In genomic region chr1:93342648-93343503, GRCm38 (mm10) we compare ENCODE assay signal across 8 mouse cellular contexts. TPM values are rescaled to one million over a fixed set of nuclear protein-coding genes. Genes with fewer than 3 reads are reported as not detected.
DNase-seq lines count a peak whose midpoint lies in the region; ATAC-seq and TF ChIP-seq lines count a peak whose summit lies in the region.

TSS of gene Ppp1r7 (plus strand) at chr1:93342854.
TSS of gene Pask (minus strand) at chr1:93343482.

- H3K4me1 ChIP-seq in MEL (ENCODE audit: control insufficient read depth in 1 of 2, insufficient read depth in 2 of 2, low read length in 2 of 2): peaks cover 6 to 14% of the 10 kb centered on the region in 2 experiments; a peak in 3 of 4 replicates
- H3K4me1 ChIP-seq in cerebellum, adult 2 months (ENCODE audit: control insufficient read depth, insufficient read depth, low read length): peaks cover 6% of the 10 kb centered on the region; the same call in 1 of the 2 replicates
- peaks cover 10% of the 10 kb centered on the region; the same call in 1 of the 2 replicates for H3K4me1 ChIP-seq in forebrain, postnatal 0 days (ENCODE audit: insufficient read depth)
- H3K4me1 ChIP-seq in lung, embryonic 15.5 days: peaks cover 21% of the 10 kb centered on the region

- H3K9me3 ChIP-seq in MEL (replicated peaks; ENCODE audit: insufficient read depth, low read length): no peaks in the 10 kb centered on the region
- H3K9me3 ChIP-seq in forebrain, postnatal 0 days (ENCODE audit: low read length): no peaks in the 10 kb centered on the region
- H3K9me3 ChIP-seq in lung, embryonic 15.5 days: no peaks in the 10 kb centered on the region

- peak within 1 kb of the TSS; percentile 74 to 84 for H3K4me3 ChIP-seq in MEL (ENCODE audit: control insufficient read depth in 1 of 2, insufficient read depth in 1 of 2, low read depth in 2 of 2, low read length in 2 of 2)
- peak within 1 kb of the TSS; percentile 94 for H3K4me3 ChIP-seq in cerebellum, adult 2 months (replicated peaks; ENCODE audit: insufficient read depth, low read depth, low read length)
- H3K4me3 ChIP-seq in forebrain, postnatal 0 days (ENCODE audit: low read depth, low read length): peak within 1 kb of the TSS; percentile 69
- H3K4me3 ChIP-seq in lung, embryonic 15.5 days: peak within 1 kb of the TSS; percentile 70

- peak; percentile 47 to 59; a peak in 2 of 4 replicates for TF ChIP-seq POLR2A in MEL (IDR thresholded peaks at IDR 0.05; ENCODE audit: control insufficient read depth in 1 of 2, insufficient read depth in 1 of 2, low read depth in 1 of 2, low read length in 2 of 2, poor library complexity in 1 of 2)
- TF ChIP-seq POLR2A in cerebellum, adult 2 months (IDR thresholded peaks at IDR 0.05; ENCODE audit: borderline replicate concordance, insufficient read depth, low read length): no peak

- no peaks in the 10 kb centered on the region for H3K27me3 ChIP-seq in MEL (ENCODE audit: control insufficient read depth in 1 of 2, insufficient read depth in 2 of 2, low read length in 2 of 2)
- H3K27me3 ChIP-seq in cerebellum, adult 2 months (ENCODE audit: control insufficient read depth, insufficient read depth, low read length): no peaks in the 10 kb centered on the region
- H3K27me3 ChIP-seq in forebrain, postnatal 0 days (ENCODE audit: insufficient read depth, low read length): no peaks in the 10 kb centered on the region
- H3K27me3 ChIP-seq in lung, embryonic 15.5 days: no peaks in the 10 kb centered on the region

- H3K27ac ChIP-seq in MEL (ENCODE audit: control insufficient read depth, low read depth, low read length): peak within 1 kb of the TSS; percentile 72
- H3K27ac ChIP-seq in cerebellum, adult 2 months (ENCODE audit: insufficient read depth, low read length): 0 out of 2 replicates have a peak within 1 kb of the TSS, but pooled peaks have one; percentile 6
- H3K27ac ChIP-seq in forebrain, postnatal 0 days (ENCODE audit: low read depth, low read length): peak within 1 kb of the TSS; percentile 58
- H3K27ac ChIP-seq in lung, embryonic 15.5 days: peak within 1 kb of the TSS; percentile 63

- WGBS in cerebellum, adult 2 months: under 1% methylated on average over 63 of the region's 63 CpGs
- WGBS in forebrain, postnatal 0 days: 2% methylated on average over 63 of the region's 63 CpGs
- WGBS in lung, embryonic 15.5 days: under 1% methylated on average over 63 of the region's 63 CpGs

- peak; percentile 94 for ATAC-seq in forebrain, postnatal 0 days
- ATAC-seq in lung, embryonic 15.5 days (ENCODE audit: borderline replicate concordance, extremely low read depth, low FRiP score, low TSS enrichment): peak; percentile 97

- no peak for TF ChIP-seq CTCF in MEL (IDR thresholded peaks at IDR 0.05 in 2 of 3, conservative IDR thresholded peaks at IDR 0.05 in 1 of 3; ENCODE audit: control insufficient read depth in 1 of 3, insufficient read depth in 1 of 3, low read depth in 2 of 3, low read length in 3 of 3, poor library complexity in 1 of 3, severe bottlenecking in 1 of 3)
- no peak for TF ChIP-seq CTCF in cerebellum, adult 2 months (IDR thresholded peaks at IDR 0.05; ENCODE audit: borderline replicate concordance, insufficient read depth, low read depth, low read length)
- TF ChIP-seq CTCF in forebrain, postnatal 0 days (IDR thresholded peaks at IDR 0.05; ENCODE audit: low read depth): no peak

- peak within 1 kb of the TSS; percentile 95 for H3K4me2 ChIP-seq in forebrain, postnatal 0 days (ENCODE audit: low read depth)
- peak within 1 kb of the TSS; percentile 88 for H3K4me2 ChIP-seq in lung, embryonic 15.5 days

- H3K36me3 ChIP-seq in MEL (ENCODE audit: control insufficient read depth in 1 of 2, insufficient read depth in 2 of 2, low read length in 2 of 2): peaks cover 7 to 22% of the 10 kb centered on the region in 2 experiments
- peaks cover 5% of the 10 kb centered on the region; the same call in 1 of the 2 replicates for H3K36me3 ChIP-seq in forebrain, postnatal 0 days (ENCODE audit: insufficient read depth)
- peaks cover 4% of the 10 kb centered on the region; the same call in 1 of the 2 replicates for H3K36me3 ChIP-seq in lung, embryonic 15.5 days

- peak within 1 kb of the TSS; percentile 89 for H3K9ac ChIP-seq in MEL (ENCODE audit: control insufficient read depth, low read depth, low read length, poor library complexity, severe bottlenecking)
- H3K9ac ChIP-seq in forebrain, postnatal 0 days: peak within 1 kb of the TSS; percentile 63
- peak within 1 kb of the TSS; percentile 74 for H3K9ac ChIP-seq in lung, embryonic 15.5 days

- TF ChIP-seq RAD21 in MEL (IDR thresholded peaks at IDR 0.05; ENCODE audit: low read depth, low read length): no peak

- DNase-seq in MEL (ENCODE audit: low read depth, low spot score): peak; percentile 100
- DNase-seq in cerebellum, adult 2 months: peak; percentile 94 to 97
- DNase-seq in forebrain, postnatal 0 days: peak; percentile 97
- peak; percentile 95 for DNase-seq in heart, postnatal 4 days
- peak; percentile 95 for DNase-seq in layer of hippocampus, adult 8-10 months (ENCODE audit: low spot score in 2 of 2)
- DNase-seq in ovary, adult 18-20 months (ENCODE audit: low spot score): peak; percentile 92
- peak; percentile 96 for DNase-seq in thymus, postnatal 0 days (ENCODE audit: low spot score)

- TF ChIP-seq EP300 in MEL (IDR thresholded peaks at IDR 0.05; ENCODE audit: low read depth in 1 of 2, low read length in 2 of 2): no peak

- peaks cover 35% of the 10 kb centered on the region for H3K79me2 ChIP-seq in MEL (ENCODE audit: control insufficient read depth, insufficient read depth, low read length, poor library complexity)

TF ChIP-seq in MEL, 35 proteins besides CTCF, POLR2A, EP300 and RAD21:
- TF ChIP-seq ETS1 (IDR thresholded peaks at IDR 0.05; ENCODE audit: low read depth, low read length): peak; percentile 55; the same call in 1 of the 2 replicates
- TF ChIP-seq USF2 (IDR thresholded peaks at IDR 0.05; ENCODE audit: borderline replicate concordance in 1 of 2, insufficient read depth in 1 of 2, low read depth in 1 of 2, low read length in 2 of 2): no peak
- no peak for TF ChIP-seq ZNF384 (IDR thresholded peaks at IDR 0.05; ENCODE audit: low read depth, low read length)
- no peak for TF ChIP-seq UBTF (IDR thresholded peaks at IDR 0.05; ENCODE audit: borderline replicate concordance, insufficient read depth, low read depth, low read length)
- TF ChIP-seq KAT2A (conservative IDR thresholded peaks at IDR 0.05; ENCODE audit: low read depth, low read length): peak; percentile 56; the same call in 1 of the 2 replicates
- peak; percentile 70 for TF ChIP-seq MAX (IDR thresholded peaks at IDR 0.05; ENCODE audit: low read length)
- TF ChIP-seq E2F4 (IDR thresholded peaks at IDR 0.05; ENCODE audit: borderline replicate concordance, low read depth, low read length): peak; percentile 99
- no peak for TF ChIP-seq ZC3H11A (IDR thresholded peaks at IDR 0.05; ENCODE audit: low read depth, low read length)
- TF ChIP-seq NRF1 (IDR thresholded peaks at IDR 0.05; ENCODE audit: insufficient read depth, low read depth, low read length, poor library complexity, severe bottlenecking): peak; percentile 65
- TF ChIP-seq TCF12 (IDR thresholded peaks at IDR 0.05; ENCODE audit: low read depth, low read length): peak; percentile 25; the same call in 1 of the 2 replicates
- TF ChIP-seq MXI1 (IDR thresholded peaks at IDR 0.05; ENCODE audit: low read depth, low read length): peak; percentile 97
- TF ChIP-seq ZMIZ1 (IDR thresholded peaks at IDR 0.05; ENCODE audit: low read depth, low read length): 0 out of 2 replicates have a peak, but pooled peaks have one; percentile 44
- TF ChIP-seq SIN3A (IDR thresholded peaks at IDR 0.05; ENCODE audit: low read length): peak; percentile 100
- TF ChIP-seq ELF1 (IDR thresholded peaks at IDR 0.05; ENCODE audit: low read depth, low read length): peak; percentile 61; the same call in 1 of the 2 replicates
- peak; percentile 92 for TF ChIP-seq HCFC1 (IDR thresholded peaks at IDR 0.05; ENCODE audit: low read depth, low read length)
- no peak for TF ChIP-seq BHLHE40 (IDR thresholded peaks at IDR 0.05; ENCODE audit: borderline replicate concordance, low read depth, low read length)
- peak; percentile 60; the same call in 1 of the 2 replicates for TF ChIP-seq NELFE (IDR thresholded peaks at IDR 0.05; ENCODE audit: low read depth, low read length)
- 0 out of 2 replicates have a peak, but pooled peaks have one; percentile 20 for TF ChIP-seq MYC (IDR thresholded peaks at IDR 0.05; ENCODE audit: low read depth, low read length)
- TF ChIP-seq TBP (IDR thresholded peaks at IDR 0.05; ENCODE audit: low read depth, low read length): peak; percentile 66
- TF ChIP-seq MAZ (IDR thresholded peaks at IDR 0.05; ENCODE audit: low read depth, low read length): peak; percentile 90

RNA-seq across cellular contexts. Expression of gene Ppp1r7, which starts in this region (rescaled TPM):
- 32.4 and 36.6 TPM in 2 replicates for total RNA-seq in MEL (2012; rRNA removed)
- polyA plus RNA-seq in MEL (2012; ENCODE audit: insufficient read depth in 1 of 2, insufficient read length in 2 of 2, low read depth in 1 of 2, low replicate concordance in 2 of 2, missing spikeins in 1 of 2): 100 to 1,000 TPM in 1 of 2 experiments, 10 to 100 TPM in 1; 74.9 to 131 TPM
- polyA plus RNA-seq in cerebellum, adult 2 months (2012; rRNA removed): 22.4 and 23.4 TPM in 2 replicates
- total RNA-seq in forebrain, postnatal 0 days (2014; rRNA removed): 13.9 and 16.0 TPM in 2 replicates
- 48.2 and 62.0 TPM in 2 replicates for polyA plus RNA-seq in forebrain, postnatal 0 days (2015; fragmentation: Nextera tagmentation; extraction: Ambion mirVana)
- total RNA-seq in heart, postnatal 4 days (2021): 10 to 100 TPM; 30.5 to 34.9 TPM
- 10 to 100 TPM; 75.5 to 85.2 (median 78.7) TPM for total RNA-seq in layer of hippocampus, adult 8-10 months (2022)
- 63.3 and 70.5 TPM in 2 replicates for polyA plus RNA-seq in lung, embryonic 15.5 days (2015; fragmentation: Nextera tagmentation; extraction: Ambion mirVana)
- 59.0 and 63.3 TPM in 2 replicates for polyA plus RNA-seq in thymus, postnatal 0 days (2015; fragmentation: Nextera tagmentation; extraction: Ambion mirVana)

RNA-seq across cellular contexts. Expression of gene Pask, which starts in this region (rescaled TPM):
- 17.4 and 22.5 TPM in 2 replicates for total RNA-seq in MEL (2012; rRNA removed)
- 10 to 100 TPM in 1 of 2 experiments, not detected in 1; 19.0 TPM for polyA plus RNA-seq in MEL (2012; ENCODE audit: insufficient read depth in 1 of 2, insufficient read length in 2 of 2, low read depth in 1 of 2, low replicate concordance in 2 of 2, missing spikeins in 1 of 2)
- 4.5 and 5.5 TPM in 2 replicates for polyA plus RNA-seq in cerebellum, adult 2 months (2012; rRNA removed)
- 6.5 and 14.1 TPM in 2 replicates for total RNA-seq in forebrain, postnatal 0 days (2014; rRNA removed)
- polyA plus RNA-seq in forebrain, postnatal 0 days (2015; fragmentation: Nextera tagmentation; extraction: Ambion mirVana): 2.2 and 3.1 TPM in 2 replicates
- total RNA-seq in heart, postnatal 4 days (2021): 1 to 10 TPM; 7.9 to 8.6 TPM
- total RNA-seq in layer of hippocampus, adult 8-10 months (2022): 1 to 10 TPM; 3.7 to 9.8 (median 4.4) TPM
- 16.4 and 17.8 TPM in 2 replicates for polyA plus RNA-seq in lung, embryonic 15.5 days (2015; fragmentation: Nextera tagmentation; extraction: Ambion mirVana)
- 7.3 and 8.6 TPM in 2 replicates for polyA plus RNA-seq in thymus, postnatal 0 days (2015; fragmentation: Nextera tagmentation; extraction: Ambion mirVana)

Comparison
In these comparisons a context has a peak if more than half of its experiments do, and no peak if none do; other contexts are left out.
1. Peak in every context shown above with its lines: DNase-seq, ATAC-seq, H3K4me3 ChIP-seq and H3K27ac ChIP-seq.
2. H3K27ac ChIP-seq: peak in every context shown above with its lines; median percentile 72 in MEL; 63 in lung, embryonic 15.5 days; 58 in forebrain, postnatal 0 days; 6 in cerebellum, adult 2 months.